Comparison of ENCODE assay signal across 9 mouse cellular contexts in the genomic region with DNA sequence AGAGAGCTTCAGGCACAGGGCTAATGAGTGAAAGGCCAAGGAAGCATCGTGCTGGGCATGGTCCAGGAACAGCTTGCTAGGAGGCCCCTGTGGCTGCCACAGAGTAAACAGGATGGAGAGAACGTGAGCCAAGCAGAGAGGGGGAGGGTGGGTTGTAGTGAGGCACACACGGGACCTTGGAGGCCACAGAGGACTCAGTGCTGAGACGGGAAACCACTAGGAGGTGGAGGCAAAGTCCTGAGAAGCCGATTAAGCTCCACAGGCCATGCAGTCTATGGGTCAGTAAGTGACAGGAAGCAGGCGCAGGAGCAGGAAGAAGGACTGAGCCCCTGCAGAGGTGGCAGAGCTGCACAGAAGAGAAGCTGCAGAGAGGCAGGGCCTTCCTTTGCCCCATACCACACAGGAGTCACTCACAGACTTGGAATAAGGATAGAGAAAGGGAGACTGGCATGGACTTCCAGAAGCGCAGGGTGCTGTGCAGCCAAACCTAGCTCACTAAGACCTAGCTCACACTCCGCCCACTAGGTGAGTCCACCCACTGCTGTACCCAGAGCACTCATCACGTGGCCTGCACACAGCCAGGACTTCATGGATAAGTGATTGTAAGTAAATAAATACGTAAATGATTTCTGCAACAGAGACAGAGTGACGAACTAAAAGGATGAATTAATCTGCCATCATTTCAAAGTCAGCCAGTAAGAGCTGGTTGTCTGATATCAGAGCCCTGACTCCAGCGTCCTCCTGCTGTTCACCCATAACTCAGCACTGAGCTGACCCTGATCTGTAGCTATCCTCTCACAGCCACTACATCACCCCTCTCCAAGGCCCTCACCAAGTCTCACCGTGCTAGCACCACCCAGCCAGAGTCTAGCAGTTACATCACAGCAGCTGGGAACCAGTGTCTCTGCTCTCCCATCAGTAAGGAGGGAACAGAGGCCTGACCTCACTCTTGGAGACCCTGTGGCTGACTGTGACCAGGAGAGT. TPM values are rescaled to one million over a fixed set of nuclear protein-coding genes. Genes with fewer than 3 reads are reported as not detected.
DNase-seq lines count a peak whose midpoint lies in the region; ATAC-seq and TF ChIP-seq lines count a peak whose summit lies in the region.
"Had no signal": no experiment of that assay in that cellular context is flagged by ENCODE, and none has a peak within 500 bp of the region (broad histone marks: within the 10 kb centered on the region; RNA-seq: fewer than 3 reads in every experiment).

No protein-coding gene starts in this region.

- no peak overlapping the region for H3K4me3 ChIP-seq in left cerebral cortex, adult 2 months

- H3K27ac ChIP-seq in left cerebral cortex, adult 2 months, result 0 out of 2 replicates have a peak overlapping the region, but pooled peaks have one; percentile 15
- H3K27ac ChIP-seq: macrophage had no signal

- intact Hi-C loops in left cerebral cortex, adult 2 months (cut with DNase I), result no loop called here

- DNase-seq in adrenal gland, adult 2 months, result peak; percentile 68
- no peak for DNase-seq in adrenal gland, adult 18-20 months (ENCODE audit: low spot score in 2 of 2)
- peak; percentile 69 for DNase-seq in adrenal gland, postnatal 10 days
- DNase-seq in fibroblast of lung, adult 2 months (ENCODE audit: low read depth), result peak; percentile 65
- no peak for DNase-seq in left cerebral cortex, adult 2 months (ENCODE audit: extremely low spot score in 1 of 2, low spot score in 2 of 2)
- DNase-seq in lung, postnatal 36 days, result peak; percentile 87

- peak; percentile 85 to 92 for ATAC-seq in hematopoietic stem cell, adult 5-6 weeks (replicated peaks in 1 of 2; ENCODE audit: insufficient read depth in 1 of 2, low FRiP score in 2 of 2, low TSS enrichment in 1 of 2, low read depth in 1 of 2, poor library complexity in 2 of 2, severe bottlenecking in 2 of 2)
- ATAC-seq in monocyte, adult 5-6 weeks (replicated peaks; ENCODE audit: insufficient number of reproducible peaks, low FRiP score, low TSS enrichment, poor library complexity, severe bottlenecking), result no peak

- TF ChIP-seq CTCF in left cerebral cortex, adult 2 months (IDR thresholded peaks at IDR 0.05), result no peak; the same call in 1 of the 2 replicates

RNA-seq across cellular contexts. Expression of gene Ext2, which starts 30.6 kb away (rescaled TPM):
- 10 to 100 TPM; 94.2 to 94.9 TPM for total RNA-seq in adrenal gland, adult 2 months (2021)
- 33.0 and 43.5 TPM in 2 replicates for polyA plus RNA-seq in adrenal gland, adult 2 months (2012; rRNA removed)
- 10 to 100 TPM; 65.3 to 98.1 TPM for total RNA-seq in adrenal gland, adult 18-20 months (2021)
- 10 to 100 TPM; 79.1 to 80.4 TPM for total RNA-seq in adrenal gland, postnatal 10 days (2021)
- 35.6 and 41.4 TPM in 2 replicates for total RNA-seq in hematopoietic stem cell, adult 5-6 weeks (2017)
- 10 to 100 TPM; 50.6 to 57.4 TPM for total RNA-seq in left cerebral cortex, adult 2 months (2021)
- total RNA-seq in monocyte, adult 5-6 weeks (2017), result 10.4 to 43.3 TPM (median 12.9 TPM) in 3 replicates

RNA-seq across cellular contexts. Expression of gene Accs, which starts 57.9 kb away (rescaled TPM):
- total RNA-seq in adrenal gland, adult 2 months (2021), result 1 to 10 TPM; 8.9 to 9.6 TPM
- 15.2 and 16.7 TPM in 2 replicates for polyA plus RNA-seq in adrenal gland, adult 2 months (2012; rRNA removed)
- total RNA-seq in adrenal gland, adult 18-20 months (2021), result 1 to 10 TPM; 6.1 to 6.9 TPM
- 10 to 100 TPM; 13.8 to 14.2 TPM for total RNA-seq in adrenal gland, postnatal 10 days (2021)
- 17.6 and 36.4 TPM in 2 replicates for total RNA-seq in hematopoietic stem cell, adult 5-6 weeks (2017)
- total RNA-seq in left cerebral cortex, adult 2 months (2021), result 1 to 10 TPM; 2.0 to 3.4 TPM
- total RNA-seq in monocyte, adult 5-6 weeks (2017), result 8.3 to 17.9 TPM (median 17.1 TPM) in 3 replicates

Comparison
In these comparisons a context has a peak if more than half of its experiments do, and no peak if none do; other contexts are left out.
1. DNase-seq: peak in adrenal gland, adult 2 months (single experiment), adrenal gland, postnatal 10 days (single experiment), fibroblast of lung, adult 2 months (single experiment) and lung, postnatal 36 days (single experiment); none in adrenal gland, adult 18-20 months (0 of 2) and left cerebral cortex, adult 2 months (0 of 2).